Mouse (Mus musculus) cerebral cortex, adult 2 months (tissue): Measurements from ENCODE around the gene Nupl2.

Experiments
- whole genome bisulfite sequencing: fragments of 180-500 bp; shearing (Covaris S2); methylation state at CpG from one replicate; pipeline ENCODE4 v1.1.7; 2018; 5-methylcytosine and 5-hydroxymethylcytosine counted together

Nupl2 gene

GRCm38 (mm10) chr5:24214547-24214878 lies 49.8 kb downstream of the Nupl2 start:
- 84% methylated on average over 1 of the region's 1 CpGs for WGBS

- WGBS, result 91% methylated on average over 1 of the region's 1 CpGs
These were observed 50.1 kb downstream of the Nupl2 start for GRCm38 (mm10) chr5:24214900-24215299.
